Mouse (Mus musculus) heart, embryonic 16.5 days (tissue): Measurements from ENCODE around the gene Smok2a. TPM values are rescaled to one million over a fixed set of nuclear protein-coding genes. Genes with fewer than 3 reads are reported as not detected.
"Not testable (repeated sequence)": the region's sequence is repeated elsewhere in the genome, so short reads cannot be mapped to it uniquely, and the experiment has no call there.

Source experiments
- ATAC-seq: fragments of 200-750 bp; cut with Nextera tagmentation; replicated peaks from 2 replicates; pipeline ENCODE4 v1.8.0; 2017; ENCODE audit warnings: moderate number of reproducible peaks; ENCODE audit not compliant: insufficient read depth, low FRiP score; ENCODE audit errors: extremely low read depth
- H3K27ac ChIP-seq: fragments of 300-500 bp; sonication (generic); 2 replicates; pipeline ENCODE4 v1.5.1; 2014; ENCODE audit warnings: mild to moderate bottlenecking, low read length, control low read depth, moderate library complexity
- H3K27me3 ChIP-seq: fragments of 300-500 bp; sonication (generic); 2 replicates; pipeline ENCODE4 v1.6.1; 2014; ENCODE audit warnings: low read length, mixed read lengths; ENCODE audit not compliant: control insufficient read depth, insufficient read depth
- H3K36me3 ChIP-seq: fragments of 300-500 bp; sonication (generic); 2 replicates; pipeline ENCODE4 v1.6.1; 2014; ENCODE audit not compliant: control insufficient read depth, insufficient read depth
- H3K4me1 ChIP-seq: fragments of 300-500 bp; sonication (generic); 2 replicates; pipeline ENCODE4 v1.6.1; 2014; ENCODE audit warnings: low read length, mixed read lengths; ENCODE audit not compliant: control insufficient read depth, insufficient read depth
- H3K4me2 ChIP-seq: fragments of 300-500 bp; sonication (generic); 2 replicates; pipeline ENCODE4 v1.6.1; 2014; ENCODE audit warnings: low read depth, mild to moderate bottlenecking, control low read depth, low read length
- H3K4me3 ChIP-seq: fragments of 300-500 bp; sonication (generic); 2 replicates; pipeline ENCODE4 v1.5.1; 2014; ENCODE audit warnings: mild to moderate bottlenecking, control low read depth, low read length
- H3K9ac ChIP-seq: fragments of 300-500 bp; sonication (generic); 2 replicates; pipeline ENCODE4 v1.6.1; 2014; ENCODE audit warnings: low read length, control low read depth
- H3K9me3 ChIP-seq: fragments of 300-500 bp; sonication (generic); replicated peaks from 2 replicates; pipeline ENCODE4 v1.6.1; 2016; ENCODE audit warnings: low read length; ENCODE audit not compliant: control insufficient read depth
- WGBS: fragments of 180-500 bp; shearing (Covaris S2); extraction: QIAGEN DNeasy Blood & Tissue Kit; methylation state at CpG from one replicate; pipeline ENCODE4 v1.1.7; 2014; 5-methylcytosine and 5-hydroxymethylcytosine counted together
- polyA plus RNA-seq: library from polyadenylated mRNA; unstranded; fragments of >200 nt; fragmentation: Nextera tagmentation; extraction: Ambion mirVana; gene quantifications from 2 replicates; pipeline ENCODE4 v1.2.1, GENCODE M21; 2015

Smok2a gene
- polyA plus RNA-seq, 1 experiment from 2014 or later: not detected

GRCm38 (mm10) chr17:13254786-13255185, 33.8 kb downstream of the Smok2a start:
- not testable (repeated sequence) for H3K36me3 ChIP-seq, H3K9ac ChIP-seq, ATAC-seq

More at GRCm38 (mm10) chr17:13254786-13255185, 33.8 kb downstream of the Smok2a start:
- not testable (repeated sequence) for H3K27ac ChIP-seq, H3K4me2 ChIP-seq, H3K9me3 ChIP-seq, H3K4me3 ChIP-seq, H3K27me3 ChIP-seq, H3K4me1 ChIP-seq
- WGBS: 54% methylated on average over 1 of the region's 5 CpGs

Other genes starting within 250 kb of the Smok2a start
- 75.2 and 75.8 TPM in 2 replicates for gene Wtap, start 227.0 kb upstream of the Smok2a start, polyA plus RNA-seq
- 496 and 560 TPM in 2 replicates for gene Sod2, start 214.3 kb upstream of the Smok2a start, polyA plus RNA-seq
- gene Gpr31b, start 168.9 kb upstream of the Smok2a start, polyA plus RNA-seq: 0.13 and 0.19 TPM in 2 replicates
- 0.08 and 0.21 TPM in 2 replicates for gene Tcp10b, start 160.1 kb upstream of the Smok2a start, polyA plus RNA-seq
- gene Unc93a, start 89.4 kb upstream of the Smok2a start, polyA plus RNA-seq: not detected in 2 replicates
- not detected in 2 replicates for gene Smok2b, start 9.1 kb downstream of the Smok2a start, polyA plus RNA-seq
- gene Tcp10c, start 133.4 kb downstream of the Smok2a start, polyA plus RNA-seq: not detected in 2 replicates